Mouse (Mus musculus) limb, embryonic 11.5 days (tissue): Measurements from ENCODE around the gene Myoc. TPM values are rescaled to one million over a fixed set of nuclear protein-coding genes. Genes with fewer than 3 reads are reported as not detected.

Experiments used
- ATAC-seq: fragments of 200-750 bp; cut with Nextera tagmentation; 2 replicates; pipeline ENCODE4 v1.8.0; 2017; ENCODE audit warnings: low read depth; ENCODE audit not compliant: insufficient number of reproducible peaks, low FRiP score, low TSS enrichment
- DNase-seq: peaks from one replicate; pipeline ENCODE4 v3.0.0-alpha.2; 2015; ENCODE audit warnings: low spot score
- H3K27ac ChIP-seq: fragments of 300-500 bp; sonication (generic); replicated peaks from 2 replicates; pipeline ENCODE4 v1.5.1; 2014; ENCODE audit warnings: low read depth, mild to moderate bottlenecking, low read length
- H3K27me3 ChIP-seq: fragments of 300-500 bp; sonication (generic); 2 replicates; pipeline ENCODE4 v1.6.1; 2014; ENCODE audit warnings: mild to moderate bottlenecking, low read length, mixed read lengths; ENCODE audit not compliant: control insufficient read depth, insufficient read depth
- H3K36me3 ChIP-seq: fragments of 300-500 bp; sonication (generic); 2 replicates; pipeline ENCODE4 v1.6.1; 2014; ENCODE audit warnings: mild to moderate bottlenecking, low read length, moderate library complexity, mixed read lengths; ENCODE audit not compliant: control insufficient read depth, insufficient read depth
- H3K4me1 ChIP-seq: fragments of 300-500 bp; sonication (generic); 2 replicates; pipeline ENCODE4 v1.6.1; 2014; ENCODE audit warnings: low read length, mixed read lengths; ENCODE audit not compliant: control insufficient read depth, insufficient read depth
- H3K4me2 ChIP-seq: fragments of 300-500 bp; sonication (generic); 2 replicates; pipeline ENCODE4 v1.6.1; 2014; ENCODE audit warnings: low read depth, mild to moderate bottlenecking, moderate library complexity; ENCODE audit not compliant: severe bottlenecking
- H3K4me3 ChIP-seq: fragments of 300-500 bp; sonication (generic); 2 replicates; pipeline ENCODE4 v1.5.1; 2014; ENCODE audit warnings: low read depth, low read length
- H3K9ac ChIP-seq: fragments of 300-500 bp; sonication (generic); 2 replicates; pipeline ENCODE4 v1.6.1; 2014; ENCODE audit warnings: mild to moderate bottlenecking, low read length
- H3K9me3 ChIP-seq: fragments of 300-500 bp; sonication (generic); 2 replicates; pipeline ENCODE4 v1.6.1; 2016; ENCODE audit warnings: low read length; ENCODE audit not compliant: control insufficient read depth
- WGBS: fragments of 180-500 bp; shearing (Covaris S2); extraction: QIAGEN DNeasy Blood & Tissue Kit; methylation state at CpG from one replicate; pipeline ENCODE4 v1.1.7; 2014; 5-methylcytosine and 5-hydroxymethylcytosine counted together
- polyA plus RNA-seq: library from polyadenylated mRNA; unstranded; fragments of >200 nt; fragmentation: Nextera tagmentation; extraction: Ambion mirVana; gene quantifications from 2 replicates; pipeline ENCODE4 v1.2.1, GENCODE M21; 2014

Gene Myoc
- polyA plus RNA-seq, 1 experiment from 2014 or later: not detected

GRCm38 (mm10) chr1:162638535-162638934, 420 bp upstream of the Myoc start:
- Histone ChIP-seq H3K27me3 (no peaks in the 10 kb centered on the region), H3K27ac (no peak overlapping the region), H3K4me2 (no peak overlapping the region), H3K4me1 (no peaks in the 10 kb centered on the region), H3K9ac (no peak overlapping the region), H3K36me3 (no peaks in the 10 kb centered on the region), H3K4me3 (no peak overlapping the region), H3K9me3 (no peaks in the 10 kb centered on the region)
- ATAC-seq (no peak), DNase-seq (no peak)
- 92% methylated on average over 4 of the region's 4 CpGs for WGBS

DNA sequence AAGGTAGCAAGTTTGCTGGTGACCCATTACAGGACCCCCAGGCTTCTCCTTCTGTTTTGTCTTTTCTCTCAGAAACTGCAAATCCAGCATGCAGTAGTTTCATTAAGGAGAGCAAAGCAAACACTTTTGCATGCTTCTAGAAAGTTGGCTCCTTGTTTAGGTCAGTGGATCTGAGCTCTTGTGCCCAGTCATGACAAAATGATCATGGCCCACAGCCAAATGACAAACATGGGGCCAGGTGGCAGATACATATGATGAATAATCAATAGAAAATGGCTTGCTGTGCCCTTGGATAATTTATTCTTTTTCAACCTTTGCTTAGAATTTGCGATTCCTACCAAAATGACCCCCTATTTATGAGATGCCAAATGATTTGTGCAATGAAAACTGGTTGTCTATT, 906 bp downstream of the Myoc start:
- 97% methylated on average over 1 of the region's 1 CpGs for WGBS
- no peak overlapping the region for H3K27ac ChIP-seq
- H3K4me3 ChIP-seq: no peak overlapping the region
- H3K9ac ChIP-seq: no peak overlapping the region
- H3K9me3 ChIP-seq: no peaks in the 10 kb centered on the region
- DNase-seq (no peak), ATAC-seq (no peak)
- H3K4me1 ChIP-seq: no peaks in the 10 kb centered on the region
- H3K36me3 ChIP-seq: no peaks in the 10 kb centered on the region
- no peak overlapping the region for H3K4me2 ChIP-seq
- no peaks in the 10 kb centered on the region for H3K27me3 ChIP-seq

DNA sequence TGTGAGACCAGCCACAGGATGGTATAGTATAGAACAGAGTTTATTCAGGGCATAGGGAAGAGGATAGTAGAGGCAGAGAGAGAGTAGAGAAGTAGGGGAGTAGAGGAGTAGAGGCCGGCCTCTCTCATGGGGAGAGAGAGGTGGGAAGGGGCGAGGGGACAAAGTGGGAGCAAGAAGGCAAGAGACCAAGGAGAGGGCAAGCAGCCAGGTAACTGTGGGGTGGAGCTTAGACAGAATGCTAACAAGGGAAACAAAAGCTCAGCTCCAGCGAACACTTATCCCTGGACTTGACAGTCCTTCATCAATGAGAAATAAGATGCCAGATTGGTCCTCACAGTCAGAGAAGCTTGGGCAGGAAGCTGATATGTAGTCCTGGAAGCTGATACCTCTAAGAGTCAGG, 3.6 kb downstream of the Myoc start:
- no peaks in the 10 kb centered on the region for H3K4me1 ChIP-seq
- H3K27me3 ChIP-seq: no peaks in the 10 kb centered on the region
- 86% methylated on average over 3 of the region's 3 CpGs for WGBS
- no peak overlapping the region for H3K4me2 ChIP-seq
- no peak overlapping the region for H3K9ac ChIP-seq
- DNase-seq (no peak), ATAC-seq (no peak)
- H3K27ac ChIP-seq: no peak overlapping the region
- H3K36me3 ChIP-seq: no peaks in the 10 kb centered on the region
- H3K9me3 ChIP-seq: no peaks in the 10 kb centered on the region
- no peak overlapping the region for H3K4me3 ChIP-seq

DNA sequence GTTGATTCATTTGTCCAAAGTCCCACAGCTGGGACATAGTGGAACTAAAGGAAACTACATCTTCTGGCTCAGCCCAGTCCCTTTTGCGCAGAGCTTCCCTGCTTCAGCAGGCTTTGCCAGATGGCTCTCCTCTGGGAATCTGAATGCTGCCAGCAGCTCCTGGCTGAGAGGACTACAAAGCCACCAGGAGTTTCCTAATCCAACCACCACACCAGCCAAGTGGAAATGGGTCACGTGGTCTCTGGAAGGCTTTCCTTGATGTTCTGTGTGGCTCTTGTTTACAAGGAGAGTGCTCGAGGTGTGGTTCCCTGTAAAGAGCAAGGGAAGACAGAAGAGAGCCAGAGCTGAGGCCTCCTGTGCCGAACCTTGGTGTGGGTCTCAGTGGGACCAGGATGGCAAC, 4.8 kb downstream of the Myoc start:
- 0 out of 2 replicates have a peak overlapping the region, but pooled peaks have one; percentile 18 for H3K27ac ChIP-seq
- H3K9ac ChIP-seq: no peak overlapping the region
- no peak overlapping the region for H3K4me2 ChIP-seq
- no peaks in the 10 kb centered on the region for H3K9me3 ChIP-seq
- H3K36me3 ChIP-seq: no peaks in the 10 kb centered on the region
- ATAC-seq (no peak), DNase-seq (no peak)
- H3K4me1 ChIP-seq: no peaks in the 10 kb centered on the region
- H3K4me3 ChIP-seq: no peak overlapping the region
- H3K27me3 ChIP-seq: no peaks in the 10 kb centered on the region
- 33% methylated on average over 4 of the region's 4 CpGs for WGBS

- no peaks in the 10 kb centered on the region for H3K36me3 ChIP-seq
- no peak overlapping the region for H3K27ac ChIP-seq
- no peak for ATAC-seq
- H3K9ac ChIP-seq: no peak overlapping the region
- H3K4me2 ChIP-seq: no peak overlapping the region
- no peaks in the 10 kb centered on the region for H3K27me3 ChIP-seq
- H3K4me1 ChIP-seq: no peaks in the 10 kb centered on the region
- 77% methylated on average over 10 of the region's 10 CpGs for WGBS
- no peak for DNase-seq
- no peaks in the 10 kb centered on the region for H3K9me3 ChIP-seq
- no peak overlapping the region for H3K4me3 ChIP-seq
These were observed 7.2 kb downstream of the Myoc start for GRCm38 (mm10) chr1:162646083-162646686.

DNA sequence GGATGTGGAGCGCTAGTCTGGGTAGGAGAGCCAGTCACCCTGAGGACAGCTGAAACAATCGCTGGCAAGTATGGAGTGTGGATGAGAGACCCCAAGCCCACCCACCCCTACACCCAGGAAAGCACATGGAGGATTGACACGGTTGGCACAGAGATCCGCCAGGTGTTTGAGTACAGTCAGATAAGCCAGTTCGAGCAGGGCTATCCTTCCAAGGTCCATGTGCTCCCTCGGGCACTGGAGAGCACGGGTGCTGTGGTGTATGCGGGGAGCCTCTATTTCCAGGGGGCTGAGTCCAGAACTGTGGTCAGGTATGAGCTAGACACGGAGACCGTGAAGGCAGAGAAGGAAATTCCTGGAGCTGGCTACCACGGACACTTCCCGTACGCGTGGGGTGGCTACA, 9.5 kb downstream of the Myoc start:
- no peak overlapping the region for H3K4me3 ChIP-seq
- DNase-seq (no peak), ATAC-seq (no peak)
- H3K27ac ChIP-seq: no peak overlapping the region
- no peaks in the 10 kb centered on the region for H3K4me1 ChIP-seq
- no peaks in the 10 kb centered on the region for H3K36me3 ChIP-seq
- H3K27me3 ChIP-seq: no peaks in the 10 kb centered on the region
- H3K9me3 ChIP-seq: no peaks in the 10 kb centered on the region
- no peak overlapping the region for H3K4me2 ChIP-seq
- no peak overlapping the region for H3K9ac ChIP-seq
- 95% methylated on average over 14 of the region's 14 CpGs for WGBS

DNA sequence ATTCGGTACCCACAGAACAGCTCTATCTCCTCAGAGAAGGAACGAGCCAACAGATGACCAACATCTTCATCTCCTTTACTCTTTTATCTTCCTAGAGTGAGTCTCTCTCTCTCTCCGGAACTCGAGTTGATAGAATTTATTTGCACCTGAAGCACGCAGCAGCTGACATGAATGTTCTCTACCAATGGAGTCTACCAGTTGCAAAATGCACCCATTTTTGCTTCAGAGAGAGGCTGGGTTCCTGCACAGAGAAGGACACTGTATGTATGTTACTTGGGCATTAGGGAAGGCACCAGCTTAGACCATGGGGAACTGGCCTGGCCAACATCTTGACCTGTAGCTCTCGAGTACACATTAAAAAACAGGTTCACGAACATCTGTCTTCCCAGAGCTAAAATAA, 19.2 kb downstream of the Myoc start, which contains the start of gene Myocos:
Myocos (minus strand) TSS at position 101 of the 400 bp plus-strand sequence.
- DNase-seq: no peak
- Histone ChIP-seq H3K9ac (no peak within 1 kb of the TSS), H3K4me1 (no peaks in the 10 kb centered on the region), H3K4me3 (no peak within 1 kb of the TSS), H3K4me2 (no peak within 1 kb of the TSS), H3K27me3 (no peaks in the 10 kb centered on the region), H3K9me3 (no peaks in the 10 kb centered on the region), H3K36me3 (no peaks in the 10 kb centered on the region), H3K27ac (no peak within 1 kb of the TSS)
- ATAC-seq: no peak
- WGBS: 90% methylated on average over 7 of the region's 7 CpGs

DNA sequence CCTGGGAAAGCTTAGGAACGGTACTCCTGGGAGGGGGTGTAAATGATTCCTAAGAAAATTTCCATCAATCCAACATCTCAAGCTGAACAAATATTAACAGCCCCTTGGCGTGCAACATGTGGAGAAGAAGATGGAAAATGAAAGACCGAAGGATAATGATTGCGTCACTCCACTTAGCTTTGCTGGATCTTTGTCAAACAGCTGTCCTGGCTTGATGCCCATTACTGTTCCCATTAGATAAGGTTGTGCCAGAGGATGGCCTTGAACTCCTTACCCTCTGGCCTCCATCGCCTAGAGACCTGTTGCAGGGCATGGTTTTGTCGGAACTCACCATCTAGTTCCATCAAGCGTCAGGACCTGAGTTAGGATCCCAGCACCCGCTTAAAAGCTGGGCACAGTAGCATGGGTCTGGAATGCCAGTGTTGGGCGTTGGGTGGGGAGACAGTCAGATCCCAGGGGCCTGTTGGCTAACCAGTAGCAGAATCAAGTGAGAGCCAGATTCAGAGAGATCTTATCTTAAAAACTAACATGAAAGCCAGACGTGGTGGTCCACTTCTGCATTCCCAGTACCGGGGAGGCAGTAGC, 21.4 kb downstream of the Myoc start:
- Histone ChIP-seq H3K4me3 (no peak overlapping the region), H3K9me3 (no peaks in the 10 kb centered on the region), H3K9ac (no peak overlapping the region), H3K36me3 (no peaks in the 10 kb centered on the region), H3K27me3 (no peaks in the 10 kb centered on the region), H3K27ac (no peak overlapping the region), H3K4me2 (no peak overlapping the region), H3K4me1 (no peaks in the 10 kb centered on the region)
- no peak for ATAC-seq
- no peak for DNase-seq
- WGBS: 89% methylated on average over 11 of the region's 11 CpGs
